Mouse (Mus musculus) heart, adult 2 months (tissue): ENCODE measurements around the gene Lrig3. TPM values are rescaled to one million over a fixed set of nuclear protein-coding genes. Genes with fewer than 3 reads are reported as not detected.
A peak's percentile ranks its signal among the peaks of the same experiment; 100 is the strongest.

Experiments
- DNase-seq, 2 experiments: peaks; one replicate each; pipeline ENCODE4 v3.0.0; 2021
- H3K27ac ChIP-seq: fragments of 200-600 bp; 2 replicates; pipeline ENCODE4 v1.8.1; 2022
- H3K27me3 ChIP-seq: fragments of 200-500 bp; 2 replicates; pipeline ENCODE4 v1.6.1; 2012; ENCODE audit warnings: mild to moderate bottlenecking, low read length, inconsistent platforms, mixed read lengths; ENCODE audit not compliant: control insufficient read depth, insufficient read depth
- H3K36me3 ChIP-seq: fragments of 200-500 bp; 2 replicates; pipeline ENCODE4 v1.6.1; 2012; ENCODE audit warnings: low read length, inconsistent platforms; ENCODE audit not compliant: control insufficient read depth, insufficient read depth
- H3K4me1 ChIP-seq: fragments of 200-500 bp; 2 replicates; pipeline ENCODE4 v1.6.1; 2011; ENCODE audit warnings: low read length; ENCODE audit not compliant: control insufficient read depth, insufficient read depth
- H3K4me3 ChIP-seq: fragments of 200-600 bp; 2 replicates; pipeline ENCODE4 v1.8.1; 2022
- H3K79me2 ChIP-seq: fragments of 200-500 bp; replicated peaks from 2 replicates; pipeline ENCODE4 v1.6.1; 2012; ENCODE audit warnings: mild to moderate bottlenecking, inconsistent platforms, low read length, moderate library complexity, mixed read lengths; ENCODE audit not compliant: control insufficient read depth, insufficient read depth
- H3K9ac ChIP-seq: fragments of 200-500 bp; 2 replicates; pipeline ENCODE4 v1.6.1; 2012; ENCODE audit warnings: low read depth, mild to moderate bottlenecking, control low read depth, inconsistent platforms, low read length, mixed read lengths
- CTCF ChIP-seq: fragments of 200-600 bp; IDR thresholded peaks from 2 replicates; pipeline ENCODE4 v1.8.1; 2022; ENCODE audit warnings: antibody characterized with exemption, mild to moderate bottlenecking, moderate library complexity
- EP300 ChIP-seq: fragments of 200-500 bp; IDR thresholded peaks from 2 replicates; pipeline ENCODE4 v1.6.1; 2011; ENCODE audit warnings: low read depth, low read length, control low read depth; ENCODE audit not compliant: insufficient read depth
- POLR2A ChIP-seq: fragments of 200-500 bp; IDR thresholded peaks from 2 replicates; pipeline ENCODE4 v1.6.1; 2011; ENCODE audit warnings: mild to moderate bottlenecking, low read depth, low read length, control low read depth; ENCODE audit not compliant: insufficient read depth
- WGBS: fragments of 180-500 bp; shearing (Covaris S2); methylation state at CpG from one replicate; pipeline ENCODE4 v1.1.7; 2018; 5-methylcytosine and 5-hydroxymethylcytosine counted together
- intact Hi-C: fragments of 180-260 bp; cut with DNase I; formaldehyde crosslinking; loops from one replicate; pipeline ENCODE4 v1.15.1; 2025
- polyA plus RNA-seq: library from polyadenylated mRNA; depleted of rRNA; stranded (reverse); fragments of >200 nt; gene quantifications from 2 replicates; pipeline ENCODE4 v1.2.3, GENCODE M21; 2012
- total RNA-seq, 2 experiments: library from RNA; stranded (reverse); gene quantifications; 2 replicates each; pipeline ENCODE4 v1.2.3; 2021

Lrig3 gene
- total and polyA plus RNA-seq, 3 experiments, result 1.3 to 2.2 (median 1.4) TPM

DNA sequence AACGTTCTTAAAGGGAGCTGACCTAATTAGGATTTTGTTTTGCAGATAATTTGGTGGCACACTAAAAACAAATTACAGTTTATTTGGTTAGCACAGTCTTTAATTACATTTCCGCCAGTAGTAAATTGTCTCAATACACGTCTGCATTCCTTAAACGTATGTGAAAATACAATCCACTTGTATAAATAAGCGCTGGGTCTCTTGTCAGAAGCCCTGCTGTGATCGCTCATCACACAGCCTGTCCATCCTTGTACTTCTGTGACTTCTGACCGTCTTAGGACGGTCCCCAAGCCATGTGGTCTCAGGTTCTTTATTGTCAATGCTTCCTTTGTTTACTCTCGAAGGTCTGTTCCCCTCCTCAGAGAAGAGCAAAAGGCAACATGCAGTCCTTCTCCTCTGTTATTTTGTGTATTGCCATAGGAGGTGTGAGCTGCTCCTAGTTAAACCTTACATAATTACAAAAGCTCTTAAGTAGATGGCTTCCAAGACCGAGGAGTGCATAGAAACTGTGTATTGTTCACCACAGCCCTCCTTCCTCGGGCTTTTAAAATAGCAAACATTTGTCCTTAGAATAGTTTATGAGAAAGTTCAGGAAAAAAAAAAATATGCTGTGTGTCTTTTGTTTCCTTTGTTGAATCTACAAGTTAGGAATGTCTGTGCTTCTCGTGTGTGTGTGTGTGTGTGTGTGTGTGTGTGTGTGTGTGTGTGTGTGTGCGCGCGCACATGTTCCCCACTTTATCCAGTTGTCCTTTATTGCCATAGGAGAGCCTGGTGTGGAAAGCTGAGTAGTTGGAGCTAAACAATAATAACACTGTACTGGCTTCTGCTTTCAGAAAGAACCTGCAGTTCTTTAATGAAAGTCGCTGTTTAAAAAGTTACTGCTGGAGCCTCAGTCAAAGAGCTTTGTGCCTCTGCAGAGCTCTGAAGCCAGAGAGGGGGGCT lies 2.5 kb downstream of the Lrig3 start:
- TF ChIP-seq EP300 (no peak), CTCF (no peak), POLR2A (no peak)
- no peaks in the 10 kb centered on the region for H3K79me2 ChIP-seq
- intact Hi-C loops, result no loop called here
- H3K4me3 ChIP-seq, result no peak overlapping the region
- 56% methylated on average over 16 of the region's 16 CpGs for WGBS
- peaks cover 1% of the 10 kb centered on the region for H3K4me1 ChIP-seq
- no peak for DNase-seq
- H3K9ac ChIP-seq, result peak overlapping the region; percentile 42; the same call in 1 of the 2 replicates
- no peaks in the 10 kb centered on the region; the same call in 1 of the 2 replicates for H3K27me3 ChIP-seq
- H3K36me3 ChIP-seq, result no peaks in the 10 kb centered on the region
- no peak overlapping the region for H3K27ac ChIP-seq

DNA sequence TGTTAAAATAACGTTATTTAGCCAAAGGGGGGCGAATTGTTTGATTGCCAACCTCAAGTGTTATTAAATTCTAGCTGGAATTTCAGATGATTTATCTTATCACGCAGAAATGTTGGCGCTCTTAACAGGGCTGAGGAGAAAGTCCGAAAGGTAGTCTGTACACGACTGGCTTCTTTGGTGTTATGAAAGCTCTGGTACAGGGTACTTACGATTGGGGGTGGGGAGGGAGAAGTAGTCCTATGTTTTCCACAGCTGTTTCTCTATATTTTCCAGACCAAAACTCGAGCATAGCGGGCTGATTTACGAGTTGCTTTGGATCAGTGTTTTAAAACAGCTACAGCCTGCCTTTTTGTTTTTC lies 3.1 kb downstream of the Lrig3 start:
- intact Hi-C loops, result no loop called here
- H3K27ac ChIP-seq, result no peak overlapping the region
- TF ChIP-seq EP300 (no peak), CTCF (no peak), POLR2A (no peak)
- WGBS, result 66% methylated on average over 10 of the region's 10 CpGs
- no peaks in the 10 kb centered on the region for H3K79me2 ChIP-seq
- H3K36me3 ChIP-seq, result no peaks in the 10 kb centered on the region
- no peak overlapping the region for H3K4me3 ChIP-seq
- DNase-seq, result no peak
- no peaks in the 10 kb centered on the region; the same call in 1 of the 2 replicates for H3K27me3 ChIP-seq
- H3K9ac ChIP-seq, result no peak overlapping the region
- peaks cover 1% of the 10 kb centered on the region for H3K4me1 ChIP-seq

- no peak for TF ChIP-seq CTCF
- no peak for TF ChIP-seq EP300
- TF ChIP-seq POLR2A, result no peak
- no peak for DNase-seq
- H3K79me2 ChIP-seq, result no peaks in the 10 kb centered on the region
- WGBS, result 96% methylated on average over 2 of the region's 2 CpGs
- H3K27ac ChIP-seq, result no peak overlapping the region
- H3K4me3 ChIP-seq, result no peak overlapping the region
- no peaks in the 10 kb centered on the region for H3K36me3 ChIP-seq
- peaks cover 1% of the 10 kb centered on the region for H3K4me1 ChIP-seq
- intact Hi-C loops, result no loop called here
- H3K27me3 ChIP-seq, result no peaks in the 10 kb centered on the region; the same call in 1 of the 2 replicates
- no peak overlapping the region for H3K9ac ChIP-seq
These were observed 4.1 kb downstream of the Lrig3 start for GRCm38 (mm10) chr10:125970031-125970430.

- TF ChIP-seq EP300 (no peak), POLR2A (no peak), CTCF (no peak)
- Histone ChIP-seq H3K36me3 (no peaks in the 10 kb centered on the region), H3K4me3 (no peak overlapping the region), H3K4me1 (no peaks in the 10 kb centered on the region), H3K9ac (no peak overlapping the region), H3K79me2 (no peaks in the 10 kb centered on the region), H3K27ac (no peak overlapping the region), H3K27me3 (no peaks in the 10 kb centered on the region; the same call in 1 of the 2 replicates)
- no peak for DNase-seq
- WGBS, result 72% methylated on average over 4 of the region's 4 CpGs
- intact Hi-C loops, result no loop called here
These were observed 4.5 kb downstream of the Lrig3 start for GRCm38 (mm10) chr10:125970500-125970899.

DNA sequence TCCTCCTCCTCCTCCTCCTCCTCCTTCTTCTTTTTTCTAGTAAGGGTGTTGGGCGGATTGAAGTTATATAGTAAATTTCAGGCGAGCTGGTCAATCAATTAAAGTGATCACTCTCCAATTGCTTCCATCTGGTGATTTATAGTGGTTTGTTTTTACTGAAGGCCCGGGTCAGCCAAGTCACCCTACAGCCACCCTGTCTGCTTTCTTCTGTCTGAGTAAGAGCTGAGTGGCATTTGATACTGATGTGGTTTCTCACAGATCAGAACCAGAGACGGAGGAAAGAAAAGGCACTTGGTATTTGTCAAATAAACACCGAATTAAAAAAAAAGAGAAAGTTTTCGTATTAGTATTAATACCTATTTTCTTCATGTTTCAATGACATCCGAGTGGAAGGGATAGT lies 7.8 kb downstream of the Lrig3 start:
- H3K4me1 ChIP-seq, result no peaks in the 10 kb centered on the region
- WGBS, result 85% methylated on average over 7 of the region's 7 CpGs
- no peak overlapping the region for H3K27ac ChIP-seq
- no peak overlapping the region for H3K9ac ChIP-seq
- H3K27me3 ChIP-seq, result no peaks in the 10 kb centered on the region
- no peaks in the 10 kb centered on the region for H3K79me2 ChIP-seq
- TF ChIP-seq EP300, result no peak
- TF ChIP-seq POLR2A, result no peak
- no peak for TF ChIP-seq CTCF
- H3K4me3 ChIP-seq, result no peak overlapping the region
- DNase-seq, result no peak
- no peaks in the 10 kb centered on the region for H3K36me3 ChIP-seq
- intact Hi-C loops, result no loop called here

GRCm38 (mm10) chr10:125981938-125982337 lies 16.0 kb downstream of the Lrig3 start:
- H3K79me2 ChIP-seq, result no peaks in the 10 kb centered on the region
- H3K9ac ChIP-seq, result no peak overlapping the region
- no peak for DNase-seq
- H3K36me3 ChIP-seq, result no peaks in the 10 kb centered on the region
- H3K27me3 ChIP-seq, result no peaks in the 10 kb centered on the region
- no peak overlapping the region for H3K27ac ChIP-seq
- 78% methylated on average over 5 of the region's 5 CpGs for WGBS
- intact Hi-C loops, result no loop called here
- H3K4me3 ChIP-seq, result no peak overlapping the region
- TF ChIP-seq CTCF (no peak), POLR2A (no peak), EP300 (no peak)
- no peaks in the 10 kb centered on the region for H3K4me1 ChIP-seq
